In the genomic region with DNA sequence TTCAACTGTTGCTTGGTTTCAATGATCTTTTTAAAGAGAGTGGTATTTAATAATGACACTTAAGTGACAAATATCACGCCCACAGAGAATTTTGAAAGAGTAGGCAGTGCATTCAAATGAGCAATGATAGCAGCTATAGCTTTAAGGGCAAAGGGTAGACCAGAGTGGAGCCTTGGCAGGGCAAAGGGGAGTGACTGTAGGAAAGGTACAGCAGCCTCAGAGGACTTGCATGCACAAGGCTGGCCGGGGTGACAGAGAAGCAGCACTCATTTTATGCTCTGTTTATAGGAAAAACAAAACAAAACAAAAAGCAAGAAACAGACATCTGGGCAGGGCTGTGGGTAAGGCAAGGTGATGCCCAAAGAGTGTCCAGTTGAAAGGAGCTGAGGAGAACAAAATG, we compare ENCODE assay signal across 28 mouse cellular contexts. TPM values are rescaled to one million over a fixed set of nuclear protein-coding genes. Genes with fewer than 3 reads are reported as not detected.
DNase-seq lines count a peak whose midpoint lies in the region; ATAC-seq and TF ChIP-seq lines count a peak whose summit lies in the region.
"Had no signal": no experiment of that assay in that cellular context is flagged by ENCODE, and none has a peak within 500 bp of the region (broad histone marks: within the 10 kb centered on the region; RNA-seq: fewer than 3 reads in every experiment).

No protein-coding gene starts in this region.

- H3K9ac ChIP-seq in liver, adult 2 months (ENCODE audit: low read depth, low read length) = no peak overlapping the region
- H3K9ac ChIP-seq in intestine, embryonic 14.5 days (ENCODE audit: low read length) = no peak overlapping the region
- no peak overlapping the region for H3K9ac ChIP-seq in liver, postnatal 0 days (replicated peaks)
- H3K9ac ChIP-seq: forebrain, embryonic 12.5 days; forebrain, postnatal 0 days; heart, embryonic 15.5 days; hindbrain, embryonic 12.5 days; limb, embryonic 13.5 days; midbrain, embryonic 12.5 days; neural tube, embryonic 12.5 days had no signal

- no peaks in the 10 kb centered on the region for H3K27me3 ChIP-seq in liver, adult 2 months (ENCODE audit: control insufficient read depth, insufficient read depth, low read length)
- no peaks in the 10 kb centered on the region for H3K27me3 ChIP-seq in intestine, embryonic 14.5 days (replicated peaks; ENCODE audit: control insufficient read depth, insufficient read depth, low read length)
- H3K27me3 ChIP-seq in liver, postnatal 0 days (ENCODE audit: insufficient read depth, low read length) = no peaks in the 10 kb centered on the region
- H3K27me3 ChIP-seq: heart, embryonic 15.5 days; hindbrain, embryonic 12.5 days; neural tube, embryonic 12.5 days had no signal

- no peaks in the 10 kb centered on the region for H3K79me2 ChIP-seq in liver, adult 2 months (ENCODE audit: control insufficient read depth, insufficient read depth, low read length)

- peaks cover 6% of the 10 kb centered on the region for H3K4me1 ChIP-seq in liver, adult 2 months (ENCODE audit: control insufficient read depth, insufficient read depth, low read length)
- H3K4me1 ChIP-seq in intestine, embryonic 14.5 days (replicated peaks; ENCODE audit: control insufficient read depth, insufficient read depth, low read length) = peaks cover 19% of the 10 kb centered on the region
- H3K4me1 ChIP-seq in liver, postnatal 0 days (ENCODE audit: insufficient read depth) = peaks cover 29% of the 10 kb centered on the region
- H3K4me1 ChIP-seq: neural tube, embryonic 12.5 days had no signal

- no peaks in the 10 kb centered on the region for H3K36me3 ChIP-seq in liver, adult 2 months (ENCODE audit: control insufficient read depth, insufficient read depth, low read length)
- H3K36me3 ChIP-seq in intestine, embryonic 14.5 days (ENCODE audit: control insufficient read depth, insufficient read depth, low read length) = no peaks in the 10 kb centered on the region
- no peaks in the 10 kb centered on the region for H3K36me3 ChIP-seq in liver, postnatal 0 days (replicated peaks; ENCODE audit: insufficient read depth, low read length)
- H3K36me3 ChIP-seq: forebrain, embryonic 12.5 days; heart, embryonic 15.5 days; hindbrain, embryonic 12.5 days; limb, embryonic 13.5 days; midbrain, embryonic 12.5 days; neural tube, embryonic 12.5 days had no signal

- no peak overlapping the region for H3K27ac ChIP-seq in liver, adult 2 months (replicated peaks; ENCODE audit: insufficient read depth, low read depth, low read length)
- H3K27ac ChIP-seq in intestine, embryonic 14.5 days (ENCODE audit: low read depth) = no peak overlapping the region
- no peak overlapping the region for H3K27ac ChIP-seq in liver, postnatal 0 days (ENCODE audit: low read depth)
- H3K27ac ChIP-seq: forebrain, embryonic 12.5 days; heart, embryonic 15.5 days; hindbrain, embryonic 12.5 days; hindbrain, postnatal 0 days; left cerebral cortex, adult 2 months; limb, embryonic 13.5 days; midbrain, embryonic 12.5 days; neural tube, embryonic 12.5 days had no signal

- H3K4me2 ChIP-seq in intestine, embryonic 14.5 days (ENCODE audit: low read length) = no peak overlapping the region
- no peak overlapping the region for H3K4me2 ChIP-seq in liver, postnatal 0 days (ENCODE audit: low read depth, low read length)
- H3K4me2 ChIP-seq: forebrain, embryonic 12.5 days; heart, embryonic 15.5 days; hindbrain, embryonic 12.5 days; limb, embryonic 13.5 days; midbrain, embryonic 12.5 days; neural tube, embryonic 12.5 days had no signal

- H3K4me3 ChIP-seq in liver, adult 2 months (ENCODE audit: insufficient read depth, low read depth, low read length) = no peak overlapping the region
- H3K4me3 ChIP-seq in intestine, embryonic 14.5 days (ENCODE audit: low read depth, low read length) = no peak overlapping the region
- no peak overlapping the region for H3K4me3 ChIP-seq in liver, postnatal 0 days (ENCODE audit: low read depth, low read length)
- H3K4me3 ChIP-seq: forebrain, embryonic 12.5 days; heart, embryonic 15.5 days; hindbrain, embryonic 12.5 days; left cerebral cortex, adult 2 months; limb, embryonic 13.5 days; megakaryocyte, embryonic 14.5 days; midbrain, embryonic 12.5 days; myocyte; neural tube, embryonic 12.5 days had no signal

- peak; percentile 39 for DNase-seq in kidney, adult 11 months
- no peak for DNase-seq in kidney, postnatal 10 days
- peak; percentile 85 for DNase-seq in liver, adult 2 months (ENCODE audit: extremely low read depth, low read depth, low spot score)
- no peak for DNase-seq in liver
- DNase-seq in intestine, embryonic 14.5 days (ENCODE audit: low spot score) = peak; percentile 45
- DNase-seq in liver, postnatal 0 days = no peak
- no peak for DNase-seq in layer of hippocampus, postnatal 25 days (ENCODE audit: extremely low spot score in 1 of 2, low spot score in 1 of 2)
- DNase-seq: adrenal gland, adult 2 months; cerebellum, adult 18-20 months; cerebellum, postnatal 10 days; forebrain, postnatal 0 days; lung, adult 18-20 months; lung, postnatal 4 days; right cerebral cortex, adult 18-20 months; thymus, adult 18-20 months; thymus, postnatal 36 days had no signal

- no peaks in the 10 kb centered on the region for H3K9me3 ChIP-seq in intestine, embryonic 14.5 days (ENCODE audit: control insufficient read depth, low read length)
- no peaks in the 10 kb centered on the region for H3K9me3 ChIP-seq in liver, postnatal 0 days (ENCODE audit: low read length)
- H3K9me3 ChIP-seq: forebrain, embryonic 12.5 days; heart, embryonic 15.5 days; hindbrain, embryonic 12.5 days; limb, embryonic 13.5 days; megakaryocyte, embryonic 14.5 days; midbrain, embryonic 12.5 days; neural tube, embryonic 12.5 days had no signal

- WGBS in liver, adult 2 months = 30% methylated on average over 2 of the region's 2 CpGs
- 53% methylated on average over 2 of the region's 2 CpGs for WGBS in intestine, embryonic 14.5 days
- WGBS in liver, postnatal 0 days (ENCODE audit: insufficient replicate concordance) = 55% methylated on average over 2 of the region's 2 CpGs

- TF ChIP-seq EP300 in liver, postnatal 0 days (IDR thresholded peaks at IDR 0.05; ENCODE audit: low read depth) = no peak

- no peak for TF ChIP-seq POLR2A in liver, adult 2 months (IDR thresholded peaks at IDR 0.05; ENCODE audit: extremely low read depth, insufficient read depth, low read length)

- no peak for TF ChIP-seq CTCF in liver, adult 2 months (IDR thresholded peaks at IDR 0.05; ENCODE audit: low read depth, low read length)
- TF ChIP-seq CTCF in liver, postnatal 0 days (IDR thresholded peaks at IDR 0.05; ENCODE audit: low read depth) = no peak

- no peak for ATAC-seq in intestine, embryonic 14.5 days (replicated peaks; ENCODE audit: low FRiP score, low TSS enrichment, low read depth)
- ATAC-seq in liver, postnatal 0 days = peak; percentile 45; the same call in 1 of the 2 replicates
- ATAC-seq: CD4-positive, CD25-positive, alpha-beta regulatory T cell, adult 4 months; forebrain, postnatal 0 days; hindbrain, postnatal 0 days; lung, postnatal 0 days had no signal

RNA-seq across cellular contexts. Expression of gene Hipk2, which starts 5.5 kb away (rescaled TPM):
- 8.5 and 10.4 TPM in 2 replicates for total RNA-seq in liver, adult 2 months (2014; rRNA removed)
- 22.2 and 23.5 TPM in 2 replicates for polyA plus RNA-seq in liver, adult 2 months (2012; rRNA removed)
- polyA plus RNA-seq in intestine, embryonic 14.5 days (2014; fragmentation: Nextera tagmentation; extraction: Ambion mirVana) = 24.7 and 27.9 TPM in 2 replicates
- polyA plus RNA-seq in liver, postnatal 0 days (2015; fragmentation: Nextera tagmentation; extraction: Ambion mirVana) = 9.6 and 9.7 TPM in 2 replicates
- total RNA-seq in layer of hippocampus, postnatal 25 days (2021) = 10 to 100 TPM; 50.2 to 66.2 TPM

RNA-seq across cellular contexts. Expression of gene Tbxas1, which starts 6.3 kb away (rescaled TPM):
- total RNA-seq in liver, adult 2 months (2014; rRNA removed) = 3.5 and 4.9 TPM in 2 replicates
- 0.61 and 1.1 TPM in 2 replicates for polyA plus RNA-seq in liver, adult 2 months (2012; rRNA removed)
- polyA plus RNA-seq in intestine, embryonic 14.5 days (2014; fragmentation: Nextera tagmentation; extraction: Ambion mirVana) = 2.1 and 2.4 TPM in 2 replicates
- 10.3 and 10.6 TPM in 2 replicates for polyA plus RNA-seq in liver, postnatal 0 days (2015; fragmentation: Nextera tagmentation; extraction: Ambion mirVana)
- 1 to 10 TPM; 2.9 to 3.4 TPM for total RNA-seq in layer of hippocampus, postnatal 25 days (2021)
- polyA plus RNA-seq: myocyte had no signal

Comparison
In these comparisons a context has a peak if more than half of its experiments do, and no peak if none do; other contexts are left out.
1. DNase-seq: peak in kidney, adult 11 months (single experiment), liver, adult 2 months (single experiment) and intestine, embryonic 14.5 days (single experiment); none in kidney, postnatal 10 days (single experiment), liver (single experiment), liver, postnatal 0 days (single experiment) and layer of hippocampus, postnatal 25 days (0 of 2).